Mouse (Mus musculus) spleen, adult 2 months (tissue): ENCODE results near the gene Ppp1r1c.

Experiments
- CTCF ChIP-seq: fragments of 200-500 bp; IDR thresholded peaks from 2 replicates; pipeline ENCODE4 v1.5.1; 2011; ENCODE audit warnings: mild to moderate bottlenecking, inconsistent platforms; ENCODE audit not compliant: insufficient read depth, insufficient read length, insufficient replicate concordance; ENCODE audit errors: extremely low read depth
- POLR2A ChIP-seq: fragments of 200-500 bp; IDR thresholded peaks from 2 replicates; pipeline ENCODE4 v1.6.1; 2011; ENCODE audit warnings: low read depth, low read length, inconsistent platforms

- TF ChIP-seq CTCF (no peak), POLR2A (no peak)
These were observed 85.6 kb downstream of the Ppp1r1c start for GRCm38 (mm10) chr2:79793186-79793585.
